Mouse (Mus musculus) C2C12 (cell line): ENCODE measurements around the gene Tbc1d10a.
"Not testable (repeated sequence)": the region's sequence is repeated elsewhere in the genome, so short reads cannot be mapped to it uniquely, and the experiment has no call there.

Experiments used
- CEBPB ChIP-seq: IDR thresholded peaks from one replicate; pipeline ENCODE4 v1.6.1; 2011; ENCODE audit warnings: low read depth, mild to moderate bottlenecking, control low read depth, moderate library complexity
- CTCF ChIP-seq: IDR thresholded peaks from one replicate; pipeline ENCODE4 v1.5.1; 2011; ENCODE audit not compliant: control insufficient read depth, insufficient read depth, insufficient read length
- FOSL1 ChIP-seq: IDR thresholded peaks from one replicate; pipeline ENCODE4 v1.8.0; 2011; ENCODE audit warnings: mild to moderate bottlenecking, low read length; ENCODE audit not compliant: poor library complexity, insufficient read depth, severe bottlenecking
- MAX ChIP-seq: IDR thresholded peaks from one replicate; pipeline ENCODE4 v1.6.1; 2011; ENCODE audit warnings: mild to moderate bottlenecking, control low read depth
- MYOD1 ChIP-seq: IDR thresholded peaks from one replicate; pipeline ENCODE4 v1.6.1; 2011; ENCODE audit warnings: low read depth; ENCODE audit not compliant: control insufficient read depth, insufficient read length
- USF1 ChIP-seq: IDR thresholded peaks from one replicate; pipeline ENCODE4 v1.6.1; 2011; ENCODE audit warnings: low read depth, mild to moderate bottlenecking, control low read depth, moderate library complexity

DNA sequence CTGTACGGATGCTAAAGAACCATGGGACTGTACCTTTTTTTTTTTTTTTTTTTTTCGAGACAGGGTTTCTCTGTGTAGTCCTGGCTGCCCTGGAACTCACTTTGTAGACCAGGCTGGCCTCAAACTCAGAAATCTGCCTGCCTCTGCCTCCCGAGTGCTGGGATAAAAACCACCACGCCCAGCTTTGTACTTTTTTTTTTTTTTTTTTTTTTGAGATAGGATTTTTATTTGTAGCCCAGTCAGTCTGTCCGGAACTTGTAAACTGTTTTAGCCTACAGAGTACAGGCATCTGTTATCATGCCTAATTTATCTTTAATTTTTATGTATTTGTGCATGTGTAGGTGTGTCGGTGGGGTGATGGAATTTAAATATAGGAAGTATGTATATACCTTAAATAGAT is 1.1 kb upstream of the Tbc1d10a start:
- not testable (repeated sequence) for TF ChIP-seq CTCF, USF1, CEBPB, MYOD1, MAX, FOSL1
